Mouse (Mus musculus): ENCODE measurements around the gene Olfr119.
"Not testable (repeated sequence)": the region's sequence is repeated elsewhere in the genome, so short reads cannot be mapped to it uniquely, and the experiment has no call there.

Gene Olfr119

DNA sequence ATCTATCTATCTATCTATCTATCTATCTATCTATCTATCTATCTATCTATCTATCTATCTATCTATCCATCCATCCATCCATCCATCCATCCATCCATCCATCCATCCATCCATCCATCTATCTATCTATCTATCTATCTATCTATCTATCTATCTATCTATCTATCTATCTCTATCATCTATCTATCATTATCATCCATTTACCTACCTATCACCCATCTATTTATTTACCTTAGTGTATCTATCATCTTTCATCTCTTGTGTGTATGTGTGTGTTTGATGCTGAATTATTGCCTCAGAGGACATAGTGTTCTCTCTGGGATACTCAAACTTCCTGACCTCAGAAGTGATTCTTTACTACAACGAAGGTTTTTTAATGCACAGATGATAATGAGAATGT lies at the start of gene Olfr119:
Gene Olfr119 (plus strand): TSS at position 301 of the 400 bp plus-strand sequence.
- not testable (repeated sequence) for DNase-seq (ENCODE audit: low read depth, low spot score)

- no peak for DNase-seq (ENCODE audit: low read depth, low spot score)
Observed at GRCm38 (mm10) chr17:37663682-37664081, 32.7 kb upstream of the Olfr119 start, which contains the start of gene Olfr117. Gene Olfr117, minus strand, starts transcription at chr17:37663782.

DNA sequence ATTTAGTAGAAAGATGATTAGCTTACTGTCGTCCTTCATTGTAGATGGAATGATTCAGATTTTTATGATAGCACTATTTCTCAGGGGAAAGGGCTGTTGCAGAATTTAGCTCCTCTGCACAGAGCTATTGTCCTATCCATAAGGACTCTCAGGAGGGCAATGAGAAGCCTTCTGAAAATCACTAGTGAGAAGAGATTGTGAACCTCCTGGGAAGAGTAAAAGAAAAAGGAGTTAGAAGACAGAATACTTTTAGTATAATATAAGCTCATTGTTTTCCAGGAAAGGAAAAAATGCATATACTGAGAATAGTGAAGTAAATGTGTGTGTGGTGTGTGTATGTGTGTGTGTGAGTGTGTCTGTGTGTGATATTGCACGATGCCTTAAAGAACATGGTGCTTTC lies 29.7 kb upstream of the Olfr119 start, which contains the start of gene Olfr118:
Gene Olfr118 (plus strand): TSS at position 301 of the 400 bp plus-strand sequence.
- DNase-seq (ENCODE audit: low read depth, low spot score): no peak

- DNase-seq (ENCODE audit: low read depth, low spot score): no peak
Observed at GRCm38 (mm10) chr17:37721508-37721907, 25.1 kb downstream of the Olfr119 start, which contains the start of gene Olfr120. Gene Olfr120, plus strand, starts transcription at chr17:37721808.

DNA sequence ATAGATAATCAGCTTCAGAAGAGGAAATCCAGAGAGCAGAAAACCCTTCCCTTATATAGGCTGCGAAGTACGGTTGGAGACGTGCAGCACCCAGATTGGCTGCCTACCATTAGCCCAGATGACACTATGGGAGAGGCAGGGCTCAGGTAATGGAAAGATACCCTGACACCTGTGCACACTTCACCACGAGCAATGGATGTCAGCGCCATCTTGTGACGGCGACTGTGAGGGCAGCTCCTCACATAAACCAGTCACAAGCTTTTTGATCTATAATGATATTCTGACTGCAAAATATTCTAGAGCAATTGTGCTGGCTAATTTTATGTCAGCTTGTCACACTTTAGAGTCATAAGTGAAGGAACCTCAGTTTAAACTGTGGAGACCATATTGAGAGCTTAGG lies 41.7 kb downstream of the Olfr119 start:
- no peak for DNase-seq (ENCODE audit: low read depth, low spot score)
